Comparison of ENCODE assay signal across 15 mouse cellular contexts in genomic region chr17:16486355-16486754, GRCm38 (mm10).
"Had no signal": no experiment of that assay in that cellular context is flagged by ENCODE, and none has a peak within 500 bp of the region (broad histone marks: within the 10 kb centered on the region; RNA-seq: fewer than 3 reads in every experiment).

No protein-coding gene starts in this region.

- H3K4me1 ChIP-seq: limb, embryonic 15.5 days; liver, embryonic 12.5 days; midbrain, embryonic 10.5 days; midbrain, embryonic 15.5 days; neural tube, embryonic 13.5 days had no signal

- H3K27ac ChIP-seq: kidney, postnatal 0 days; limb, embryonic 15.5 days; liver, embryonic 12.5 days; midbrain, embryonic 10.5 days; midbrain, embryonic 15.5 days; neural tube, embryonic 13.5 days had no signal

- DNase-seq: kidney, postnatal 36 days; lung, embryonic 14.5 days; lung, postnatal 10 days; lung, postnatal 4 days; retina, postnatal 1 day; right cerebral cortex, postnatal 4 days; spleen, adult 18-20 months; thymus, adult 18-20 months; thymus, postnatal 14 days had no signal

- H3K4me3 ChIP-seq: limb, embryonic 15.5 days; liver, embryonic 12.5 days; midbrain, embryonic 10.5 days; midbrain, embryonic 15.5 days; neural tube, embryonic 13.5 days had no signal
